Mouse (Mus musculus): Measurements from ENCODE around the gene Tmem8.
"Not testable (repeated sequence)": the region's sequence is repeated elsewhere in the genome, so short reads cannot be mapped to it uniquely, and the experiment has no call there.

Gene Tmem8

GRCm38 (mm10) chr17:26111722-26112121 lies 1.4 kb upstream of the Tmem8 start:
- no peak for DNase-seq (ENCODE audit: low read depth, low spot score)

- no peak for DNase-seq (ENCODE audit: low read depth, low spot score)
These were observed 348 bp upstream of the Tmem8 start for GRCm38 (mm10) chr17:26112751-26113150.

DNA sequence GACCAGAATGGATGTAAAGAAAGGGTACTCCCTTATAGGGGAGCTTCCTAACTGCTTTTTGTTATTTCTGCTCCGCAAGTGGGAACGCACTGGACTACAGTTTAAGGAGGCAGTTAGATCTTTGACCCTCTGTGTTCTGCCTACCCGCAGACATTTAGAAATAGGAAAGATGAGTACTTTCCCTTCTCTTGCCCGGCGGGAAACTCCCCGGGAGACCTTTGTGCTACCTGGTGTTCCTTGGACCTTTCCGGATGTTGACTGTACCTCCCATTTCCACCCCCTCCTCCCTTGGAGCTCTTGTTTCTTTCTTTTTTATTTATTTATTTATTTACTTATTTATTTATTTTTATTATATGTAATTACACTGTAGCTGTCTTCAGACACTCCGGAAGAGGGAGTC lies 962 bp downstream of the Tmem8 start:
- DNase-seq (ENCODE audit: low read depth, low spot score) = no peak

- not testable (repeated sequence) for DNase-seq (ENCODE audit: low read depth, low spot score)
These were observed 1.4 kb downstream of the Tmem8 start for GRCm38 (mm10) chr17:26114461-26114860.

DNA sequence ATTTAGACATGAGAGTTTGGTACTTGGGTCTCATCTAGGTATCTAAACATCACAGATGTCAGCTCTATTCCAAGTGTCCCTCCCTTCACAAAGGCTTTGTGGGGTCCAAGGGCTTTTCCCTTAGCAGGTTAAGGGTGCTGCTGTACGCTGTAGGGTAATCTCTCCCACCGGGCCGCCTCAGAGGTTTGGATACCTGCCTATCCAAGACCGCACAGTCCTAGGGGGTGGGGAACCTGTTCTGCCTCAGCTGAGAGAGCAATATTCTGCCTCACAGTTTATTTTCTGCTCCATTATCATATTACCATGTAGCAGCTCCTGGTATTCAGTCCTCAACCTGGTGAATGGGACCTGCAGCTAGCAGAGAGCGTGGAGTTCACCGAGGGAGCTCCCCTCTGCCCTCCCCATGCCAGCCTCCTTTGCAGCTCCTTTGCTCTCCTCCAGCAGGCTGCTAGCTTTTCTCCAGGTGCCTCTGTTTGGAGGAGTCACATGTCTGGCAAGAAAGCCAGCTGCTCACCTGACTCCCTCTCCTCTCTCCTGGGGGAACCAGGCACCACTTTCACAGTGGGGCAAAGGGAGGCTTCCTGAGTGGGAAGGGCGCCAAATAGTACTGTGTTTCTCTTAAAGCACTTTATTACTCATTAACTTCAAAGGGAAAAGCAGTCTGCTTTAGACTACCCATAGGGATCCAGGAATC lies 2.3 kb downstream of the Tmem8 start:
- no peak for DNase-seq (ENCODE audit: low read depth, low spot score)

GRCm38 (mm10) chr17:26115956-26116487 lies 2.9 kb downstream of the Tmem8 start:
- DNase-seq (ENCODE audit: low read depth, low spot score) = no peak

DNA sequence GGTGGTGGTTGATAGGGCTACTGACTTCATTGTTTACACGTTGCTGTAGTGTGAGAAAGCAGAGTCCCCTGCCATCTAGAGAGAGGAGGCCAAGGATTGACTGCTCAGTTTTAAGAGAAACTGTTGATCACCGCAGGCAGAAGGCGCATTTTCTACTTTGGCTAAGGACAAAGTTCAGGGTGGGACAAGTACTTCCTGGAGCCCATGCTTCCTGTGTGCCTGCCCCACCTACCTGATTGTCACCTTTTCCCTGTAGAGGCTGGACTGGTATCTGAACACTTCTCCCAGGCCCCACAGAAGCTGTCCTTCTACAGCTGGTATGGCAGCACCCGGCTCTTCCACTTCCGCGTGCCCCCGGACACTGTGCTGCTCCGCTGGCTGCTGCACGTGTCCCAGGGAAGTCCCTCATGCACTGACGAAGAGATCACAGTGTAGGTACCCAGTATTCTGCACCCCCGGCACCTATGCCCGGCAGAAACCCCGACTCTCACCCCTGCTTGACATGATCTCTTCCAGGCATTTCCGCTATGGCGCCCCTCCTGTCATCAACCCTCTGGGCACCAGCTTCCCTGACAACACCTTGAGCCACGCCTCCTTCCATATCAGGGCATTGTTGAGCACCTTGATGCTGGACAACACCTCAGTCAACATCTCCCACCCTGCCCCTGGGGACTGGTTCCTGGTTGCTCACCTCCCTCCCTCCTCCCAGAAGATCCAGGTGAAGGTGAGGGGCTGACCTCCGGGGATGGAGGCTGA lies 3.6 kb downstream of the Tmem8 start:
- no peak for DNase-seq (ENCODE audit: low read depth, low spot score)

DNA sequence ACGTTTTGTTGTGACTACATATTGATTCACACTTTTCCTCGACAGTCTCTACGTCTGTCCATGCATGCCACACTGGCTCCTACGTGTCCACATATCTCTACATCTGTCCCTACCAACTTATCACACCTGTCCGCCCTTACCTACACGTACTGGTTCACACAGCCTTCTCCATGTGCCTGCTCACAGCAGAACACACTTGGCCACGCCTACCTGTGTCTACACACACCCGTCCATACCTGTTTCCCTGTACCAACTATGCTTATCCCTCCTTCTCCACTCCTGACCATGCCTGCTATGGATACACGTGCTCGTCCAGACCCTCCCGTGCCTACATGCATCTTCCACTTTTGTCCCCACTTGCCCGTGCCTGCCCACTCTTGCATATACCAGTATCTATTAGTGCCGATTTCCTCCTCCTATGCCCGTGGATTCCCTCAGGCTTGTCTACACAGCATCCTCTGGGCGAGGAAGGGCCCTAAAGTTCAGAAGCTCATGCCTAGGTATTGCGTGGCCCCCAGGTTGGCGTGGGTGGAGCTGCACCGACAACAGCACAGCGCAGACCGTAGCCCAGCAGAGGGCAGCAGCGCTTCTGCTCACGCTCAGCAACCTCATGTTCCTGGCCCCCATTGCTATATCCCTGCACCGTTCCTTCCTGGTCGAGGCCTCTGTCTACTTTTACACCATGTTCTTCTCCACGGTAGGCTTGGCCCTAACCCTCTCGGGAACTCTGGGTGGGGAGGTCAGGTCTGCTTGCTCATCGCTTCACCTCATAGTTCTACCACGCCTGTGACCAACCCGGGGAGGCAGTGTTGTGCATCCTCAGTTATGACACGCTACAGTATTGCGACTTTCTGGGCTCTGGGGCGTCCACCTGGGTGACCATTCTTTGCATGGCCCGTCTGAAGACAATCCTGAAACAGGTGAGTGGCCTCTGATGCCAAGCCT lies 6.9 kb downstream of the Tmem8 start:
- peak; percentile 35 for DNase-seq (ENCODE audit: low read depth, low spot score)

DNA sequence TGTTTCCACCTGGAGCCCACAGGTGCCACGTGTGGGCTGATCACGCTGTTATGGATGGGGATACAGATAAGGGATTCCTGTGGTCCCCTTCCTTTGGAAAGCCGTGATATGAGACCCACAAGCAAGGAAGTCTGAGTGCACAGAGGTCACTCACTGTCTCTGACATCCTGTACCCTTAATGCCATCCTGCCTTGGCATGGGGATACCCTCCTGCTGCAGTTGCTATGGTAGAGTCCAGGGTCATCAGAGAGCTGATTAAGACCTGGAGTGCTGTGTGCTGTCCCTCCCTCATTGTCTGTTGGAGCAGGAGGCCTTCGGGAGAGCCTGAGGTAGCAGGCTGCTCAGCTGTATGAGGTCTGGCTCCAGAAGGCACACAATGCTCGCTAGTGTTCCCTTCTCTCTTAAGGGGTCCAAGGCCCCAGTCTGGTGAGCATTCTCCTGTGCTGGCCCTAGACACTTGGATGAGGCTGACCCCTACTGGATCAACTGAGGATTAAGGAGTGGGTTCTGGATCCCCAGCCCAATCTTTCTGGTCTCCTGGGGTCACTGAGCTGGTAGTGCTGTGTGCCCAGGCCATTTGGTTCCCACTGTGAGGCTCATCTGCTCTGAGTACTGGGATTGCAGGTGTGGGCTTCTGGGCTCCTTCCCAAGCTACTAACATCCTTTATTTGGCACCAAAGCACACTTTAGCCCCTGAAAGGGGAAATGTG lies 9.5 kb downstream of the Tmem8 start:
- no peak for DNase-seq (ENCODE audit: low read depth, low spot score)

- DNase-seq (ENCODE audit: low read depth, low spot score) = peak; percentile 96
These were observed 10.2 kb downstream of the Tmem8 start, which contains the start of gene Mrpl28 for GRCm38 (mm10) chr17:26123267-26123684. Gene Mrpl28, plus strand, starts transcription at chr17:26123500.

GRCm38 (mm10) chr17:26124560-26124959 lies 11.5 kb downstream of the Tmem8 start:
- DNase-seq (ENCODE audit: low read depth, low spot score) = no peak

DNA sequence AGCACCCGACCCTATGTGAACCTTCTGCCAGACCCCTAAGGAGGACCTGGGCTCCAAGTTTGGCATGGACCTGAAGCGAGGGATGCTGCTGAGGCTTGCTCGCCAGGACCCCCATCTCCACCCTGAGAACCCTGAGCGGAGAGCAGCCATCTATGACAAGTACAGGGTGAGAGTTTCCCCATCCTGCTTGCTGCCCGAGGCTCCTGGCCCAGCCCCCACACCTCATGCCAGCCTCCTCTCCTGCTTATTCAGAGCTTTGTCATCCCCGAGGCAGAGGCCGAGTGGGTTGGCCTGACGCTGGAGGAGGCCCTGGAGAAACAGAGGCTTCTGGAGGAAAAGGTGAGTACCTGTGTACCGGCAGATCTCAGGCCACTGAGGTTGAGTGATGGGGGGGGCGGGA lies 12.1 kb downstream of the Tmem8 start:
- DNase-seq (ENCODE audit: low read depth, low spot score) = no peak

- DNase-seq (ENCODE audit: low read depth, low spot score) = no peak
These were observed 18.1 kb downstream of the Tmem8 start for GRCm38 (mm10) chr17:26131062-26131732.

DNA sequence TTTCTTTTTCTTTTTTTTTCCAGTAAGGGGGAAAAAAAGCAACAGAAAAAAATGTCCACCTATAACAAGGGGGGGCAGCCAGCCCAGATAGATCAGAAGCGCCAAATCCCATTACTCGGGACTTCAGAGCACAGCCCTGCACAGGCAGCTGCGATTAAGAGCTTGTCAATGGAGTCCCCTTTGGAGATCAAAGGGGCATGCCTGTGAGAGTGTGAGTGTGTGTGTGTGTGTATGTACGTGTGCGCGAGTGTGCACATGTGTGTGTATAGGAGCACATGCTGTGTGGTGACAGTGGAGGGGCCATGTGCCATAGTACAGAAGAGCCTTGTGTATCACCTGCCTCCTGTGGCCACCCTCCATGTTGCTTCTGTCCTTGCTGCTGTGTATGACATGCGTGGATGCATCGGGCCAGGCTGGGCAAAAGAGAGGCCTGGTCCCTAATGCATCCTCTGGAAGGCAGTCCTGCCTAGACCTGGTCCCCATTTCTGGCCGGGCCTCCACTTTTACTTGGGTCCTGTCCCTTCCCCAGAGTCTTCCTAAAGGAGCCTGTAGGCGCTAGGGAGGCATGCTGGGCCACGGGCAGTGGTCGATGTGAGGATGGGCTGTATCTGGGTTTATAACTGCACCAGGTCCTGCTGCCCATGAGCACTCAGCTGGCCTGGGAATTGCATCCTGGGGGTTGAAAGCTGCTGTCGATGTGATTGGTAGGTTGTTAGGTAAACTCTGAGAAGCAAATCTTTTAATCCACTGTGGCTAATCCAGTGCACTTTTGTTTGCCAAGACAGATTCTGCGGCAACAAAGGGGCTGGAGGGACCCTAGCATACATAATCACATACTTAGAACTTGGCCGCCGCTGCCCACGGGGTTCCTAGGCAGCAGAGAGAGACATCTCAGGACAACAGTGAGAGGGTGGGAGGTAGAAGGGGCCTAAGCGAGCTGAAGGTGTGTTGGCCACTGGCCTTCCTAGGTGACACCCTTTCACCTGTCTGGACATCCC lies 19.1 kb downstream of the Tmem8 start:
- no peak for DNase-seq (ENCODE audit: low read depth, low spot score)

DNA sequence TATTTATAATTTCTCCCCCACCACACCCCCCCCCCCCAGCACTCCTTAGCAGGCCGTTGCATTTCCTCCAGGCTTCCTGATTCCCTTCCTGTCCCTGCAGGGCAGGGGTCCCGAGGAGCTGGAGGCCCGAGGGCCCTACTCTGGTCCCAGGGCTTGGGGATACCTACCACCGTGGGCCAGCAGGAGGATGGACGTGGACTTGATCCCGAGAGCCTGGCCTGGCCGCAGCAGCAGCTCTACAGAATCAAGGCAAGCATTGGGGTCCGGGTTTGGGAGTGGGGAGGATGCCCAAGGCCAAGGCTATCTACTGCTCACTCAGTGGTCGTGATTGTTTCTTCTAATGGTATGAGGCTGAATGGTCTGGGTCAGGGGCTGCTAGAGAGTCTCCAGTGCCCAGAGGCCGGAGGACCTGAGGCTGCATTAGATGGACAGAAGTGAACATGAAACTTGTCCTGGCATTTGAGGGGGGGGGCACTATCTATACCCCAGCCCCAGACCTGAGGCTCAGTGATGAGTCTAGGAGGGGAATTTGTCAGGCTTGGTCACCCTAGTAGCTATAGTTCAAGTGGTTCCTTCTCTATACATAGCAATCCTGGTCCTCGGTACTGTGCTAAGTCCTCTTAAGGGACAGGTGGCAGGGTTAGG lies 24.1 kb downstream of the Tmem8 start:
- no peak for DNase-seq (ENCODE audit: low read depth, low spot score)

GRCm38 (mm10) chr17:26137751-26138130 lies 24.6 kb downstream of the Tmem8 start:
- no peak for DNase-seq (ENCODE audit: low read depth, low spot score)

- DNase-seq (ENCODE audit: low read depth, low spot score) = peak; percentile 97
These were observed 25.2 kb downstream of the Tmem8 start, which contains the start of gene Axin1 for GRCm38 (mm10) chr17:26138239-26138836. Gene Axin1, plus strand, starts transcription at chr17:26138688.

DNA sequence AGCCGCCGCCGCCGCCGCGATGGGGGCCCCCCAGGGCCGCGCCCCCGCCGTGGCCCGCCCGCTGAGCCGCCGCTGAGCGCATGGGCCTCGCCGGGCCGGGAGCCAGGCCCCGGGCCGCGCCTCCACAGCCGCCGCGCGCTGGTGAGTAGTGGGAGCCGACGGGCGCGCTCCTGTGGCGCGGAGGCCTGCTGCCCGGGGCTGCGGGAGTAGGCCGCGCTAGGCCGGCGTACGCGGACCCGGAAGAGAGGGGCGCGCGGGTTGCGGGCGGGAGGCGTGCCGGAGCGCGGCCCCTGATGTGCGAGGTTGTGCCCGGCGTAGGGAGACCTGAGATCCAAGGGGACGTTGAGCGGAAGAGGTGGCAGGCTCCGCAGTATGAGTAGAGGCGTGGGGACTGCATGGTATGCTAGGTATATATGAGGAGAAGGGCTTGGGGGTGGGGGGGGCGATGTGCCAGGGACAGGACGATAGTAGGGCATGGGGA lies 25.8 kb downstream of the Tmem8 start:
- DNase-seq (ENCODE audit: low read depth, low spot score) = no peak
